Mouse (Mus musculus) intestine, postnatal 0 days (tissue): ENCODE measurements around the gene Vav1. TPM values are rescaled to one million over a fixed set of nuclear protein-coding genes. Genes with fewer than 3 reads are reported as not detected.

ENCODE experiments used
- ATAC-seq: fragments of 200-750 bp; cut with Nextera tagmentation; 2 replicates; pipeline ENCODE4 v1.8.0; 2017; ENCODE audit warnings: mild to moderate bottlenecking, moderate TSS enrichment, moderate library complexity
- H3K27ac ChIP-seq: fragments of 300-500 bp; sonication (generic); 2 replicates; pipeline ENCODE4 v1.5.1; 2014; ENCODE audit warnings: mild to moderate bottlenecking, low read depth, low read length, moderate library complexity
- H3K27me3 ChIP-seq: fragments of 300-500 bp; sonication (generic); replicated peaks from 2 replicates; pipeline ENCODE4 v1.6.1; 2014; ENCODE audit warnings: low read length, mixed read lengths; ENCODE audit not compliant: control insufficient read depth, insufficient read depth
- H3K36me3 ChIP-seq: fragments of 300-500 bp; sonication (generic); 2 replicates; pipeline ENCODE4 v1.6.1; 2014; ENCODE audit warnings: mild to moderate bottlenecking, moderate library complexity; ENCODE audit not compliant: control insufficient read depth, insufficient read depth
- H3K4me1 ChIP-seq: fragments of 300-500 bp; sonication (generic); replicated peaks from 2 replicates; pipeline ENCODE4 v1.6.1; 2014; ENCODE audit warnings: antibody characterized with exemption, low read length, mixed read lengths; ENCODE audit not compliant: control insufficient read depth, insufficient read depth
- H3K4me2 ChIP-seq: fragments of 300-500 bp; sonication (generic); replicated peaks from 2 replicates; pipeline ENCODE4 v1.6.1; 2014; ENCODE audit warnings: low read depth, mild to moderate bottlenecking, moderate library complexity
- H3K4me3 ChIP-seq: fragments of 300-500 bp; sonication (generic); 2 replicates; pipeline ENCODE4 v1.5.1; 2014; ENCODE audit warnings: low read depth, low read length
- H3K9ac ChIP-seq: fragments of 300-500 bp; sonication (generic); 2 replicates; pipeline ENCODE4 v1.6.1; 2014; ENCODE audit warnings: mild to moderate bottlenecking, low read depth, low read length
- H3K9me3 ChIP-seq: fragments of 300-500 bp; sonication (generic); 2 replicates; pipeline ENCODE4 v1.6.1; 2016; ENCODE audit warnings: mixed run types; ENCODE audit not compliant: control insufficient read depth
- CTCF ChIP-seq: sonication (generic); IDR thresholded peaks from 2 replicates; pipeline ENCODE4 v1.5.1; 2016; ENCODE audit warnings: low read depth, mild to moderate bottlenecking, control low read depth, antibody characterized with exemption, moderate library complexity
- WGBS: fragments of 180-500 bp; shearing (Covaris S2); extraction: QIAGEN DNeasy Blood & Tissue Kit; methylation state at CpG from one replicate; pipeline ENCODE4 v1.1.7; 2014; 5-methylcytosine and 5-hydroxymethylcytosine counted together
- polyA plus RNA-seq: library from polyadenylated mRNA; unstranded; fragments of >200 nt; fragmentation: Nextera tagmentation; extraction: Ambion mirVana; gene quantifications from 2 replicates; pipeline ENCODE4 v1.2.1, GENCODE M21; 2015

Gene Vav1
- polyA plus RNA-seq, 1 experiment from 2014 or later: 1.1 TPM

DNA sequence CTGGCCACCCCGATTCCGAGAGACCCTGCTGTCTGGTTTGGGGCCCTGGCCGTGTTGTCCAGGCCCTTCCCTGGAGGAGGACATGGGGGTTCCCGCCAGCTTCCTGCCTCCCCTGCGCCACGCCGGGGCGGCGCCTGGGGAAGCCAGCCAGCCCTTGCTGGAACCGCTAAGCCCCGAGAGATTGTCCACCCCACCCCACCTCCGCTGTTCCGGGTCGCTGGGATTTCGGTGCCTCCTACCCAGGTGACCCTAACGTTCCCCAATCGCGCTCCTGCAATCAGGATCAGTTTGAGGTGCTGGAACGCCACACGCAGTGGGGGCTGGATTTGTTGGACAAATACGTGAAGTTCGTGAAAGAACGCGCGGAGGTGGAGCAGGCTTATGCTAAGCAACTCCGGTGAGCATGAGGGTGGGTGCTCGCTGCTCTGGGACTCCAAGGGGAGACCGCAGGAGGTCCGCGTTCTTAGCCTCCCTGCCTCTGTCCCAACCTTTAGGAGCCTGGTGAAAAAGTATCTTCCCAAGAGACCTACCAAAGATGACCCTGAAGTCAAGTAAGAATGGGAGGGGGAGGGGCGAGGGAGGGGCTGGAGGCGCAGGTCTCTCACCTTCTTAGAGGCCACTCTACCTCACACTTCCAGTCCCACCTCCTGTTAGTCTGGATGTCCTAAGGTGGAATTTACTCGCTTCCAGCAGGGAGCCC lies 28.3 kb upstream of the Vav1 start:
- H3K27me3 ChIP-seq: no peaks in the 10 kb centered on the region
- 0 out of 2 replicates have a peak, but pooled peaks have one; percentile 10 for TF ChIP-seq CTCF
- no peak overlapping the region for H3K27ac ChIP-seq
- peak overlapping the region; percentile 88 for H3K4me3 ChIP-seq
- H3K9ac ChIP-seq: peak overlapping the region; percentile 64
- 3% methylated on average over 33 of the region's 33 CpGs for WGBS
- no peak for ATAC-seq
- no peaks in the 10 kb centered on the region for H3K9me3 ChIP-seq
- H3K4me2 ChIP-seq: peak overlapping the region; percentile 92
- peaks cover 8% of the 10 kb centered on the region; the same call in 1 of the 2 replicates for H3K4me1 ChIP-seq
- peaks cover 23% of the 10 kb centered on the region for H3K36me3 ChIP-seq

DNA sequence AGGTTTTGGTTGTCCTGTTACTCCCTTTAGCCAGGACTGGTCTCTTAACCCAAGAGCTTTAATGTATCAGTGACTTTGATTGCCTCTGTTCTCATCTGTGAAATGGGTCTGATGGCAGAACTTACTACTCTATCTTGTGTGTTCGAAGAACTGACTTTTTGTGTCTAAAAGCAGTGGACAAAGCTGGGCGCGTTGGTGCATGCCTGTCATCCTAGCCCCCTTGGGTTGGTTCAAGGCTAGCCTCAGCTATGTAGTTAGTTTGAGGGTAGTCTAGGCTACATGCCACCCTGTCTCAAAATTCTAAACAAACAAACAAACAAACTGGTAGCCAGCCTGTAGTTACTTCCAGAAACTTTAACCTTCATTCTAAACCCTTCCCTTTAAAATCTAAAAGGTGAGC lies 27.5 kb upstream of the Vav1 start:
- H3K27ac ChIP-seq: no peak overlapping the region
- no peaks in the 10 kb centered on the region for H3K9me3 ChIP-seq
- H3K9ac ChIP-seq: no peak overlapping the region
- H3K27me3 ChIP-seq: no peaks in the 10 kb centered on the region
- peaks cover 8% of the 10 kb centered on the region; the same call in 1 of the 2 replicates for H3K4me1 ChIP-seq
- H3K4me2 ChIP-seq: peak overlapping the region; percentile 92
- H3K36me3 ChIP-seq: peaks cover 26% of the 10 kb centered on the region
- TF ChIP-seq CTCF: no peak
- no peak for ATAC-seq
- H3K4me3 ChIP-seq: no peak overlapping the region
- 95% methylated on average over 3 of the region's 3 CpGs for WGBS

DNA sequence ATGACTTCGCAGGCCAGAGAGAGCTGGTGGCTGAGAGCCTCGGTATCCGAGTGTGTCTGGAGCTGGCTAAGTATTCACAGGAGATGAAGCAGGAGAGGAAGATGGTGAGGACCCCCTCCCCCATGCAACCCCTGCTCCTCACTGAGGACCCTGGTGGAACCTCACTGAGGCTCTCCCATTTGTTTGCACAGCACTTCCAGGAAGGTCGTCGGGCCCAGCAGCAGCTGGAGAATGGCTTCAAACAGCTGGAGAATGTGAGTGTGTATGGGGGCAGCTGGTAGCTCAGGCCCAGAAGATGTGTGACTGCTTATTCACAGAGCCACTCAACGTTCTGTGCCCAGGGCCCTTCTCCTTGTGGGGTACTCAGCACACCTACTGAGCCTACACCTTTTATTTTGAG lies 25.6 kb upstream of the Vav1 start:
- Histone ChIP-seq H3K9me3 (no peaks in the 10 kb centered on the region), H3K9ac (no peak overlapping the region), H3K4me2 (no peak overlapping the region), H3K36me3 (peaks cover 41% of the 10 kb centered on the region), H3K27me3 (no peaks in the 10 kb centered on the region), H3K27ac (no peak overlapping the region), H3K4me3 (no peak overlapping the region), H3K4me1 (peaks cover 8% of the 10 kb centered on the region; the same call in 1 of the 2 replicates)
- no peak for TF ChIP-seq CTCF
- ATAC-seq: no peak
- 47% methylated on average over 6 of the region's 6 CpGs for WGBS

DNA sequence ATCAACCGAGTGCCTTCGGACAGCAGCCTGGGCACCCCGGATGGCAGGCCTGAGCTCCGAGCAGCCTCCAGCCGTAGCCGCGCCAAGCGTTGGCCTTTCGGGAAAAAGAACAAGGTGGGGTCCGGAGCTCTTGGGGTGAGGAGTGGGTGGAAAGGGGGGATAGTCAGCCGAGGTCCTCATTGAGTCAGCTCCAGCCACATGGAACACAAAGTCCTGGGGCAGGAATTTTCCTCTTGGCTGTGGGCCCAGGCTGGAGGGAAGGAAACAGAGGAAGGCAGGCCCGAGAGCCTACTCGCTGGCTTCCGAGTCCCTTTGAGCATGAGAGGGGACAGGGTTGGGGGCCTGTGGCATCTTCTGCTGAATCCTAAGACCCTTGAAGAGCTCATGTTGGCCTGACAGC lies 23.5 kb upstream of the Vav1 start:
- no peak overlapping the region for H3K9ac ChIP-seq
- no peaks in the 10 kb centered on the region for H3K27me3 ChIP-seq
- no peaks in the 10 kb centered on the region for H3K9me3 ChIP-seq
- H3K4me2 ChIP-seq: no peak overlapping the region
- H3K4me1 ChIP-seq: peaks cover 8% of the 10 kb centered on the region; the same call in 1 of the 2 replicates
- TF ChIP-seq CTCF: no peak
- no peak overlapping the region for H3K27ac ChIP-seq
- no peak overlapping the region for H3K4me3 ChIP-seq
- H3K36me3 ChIP-seq: peaks cover 53% of the 10 kb centered on the region
- ATAC-seq: no peak
- WGBS: 88% methylated on average over 14 of the region's 14 CpGs

DNA sequence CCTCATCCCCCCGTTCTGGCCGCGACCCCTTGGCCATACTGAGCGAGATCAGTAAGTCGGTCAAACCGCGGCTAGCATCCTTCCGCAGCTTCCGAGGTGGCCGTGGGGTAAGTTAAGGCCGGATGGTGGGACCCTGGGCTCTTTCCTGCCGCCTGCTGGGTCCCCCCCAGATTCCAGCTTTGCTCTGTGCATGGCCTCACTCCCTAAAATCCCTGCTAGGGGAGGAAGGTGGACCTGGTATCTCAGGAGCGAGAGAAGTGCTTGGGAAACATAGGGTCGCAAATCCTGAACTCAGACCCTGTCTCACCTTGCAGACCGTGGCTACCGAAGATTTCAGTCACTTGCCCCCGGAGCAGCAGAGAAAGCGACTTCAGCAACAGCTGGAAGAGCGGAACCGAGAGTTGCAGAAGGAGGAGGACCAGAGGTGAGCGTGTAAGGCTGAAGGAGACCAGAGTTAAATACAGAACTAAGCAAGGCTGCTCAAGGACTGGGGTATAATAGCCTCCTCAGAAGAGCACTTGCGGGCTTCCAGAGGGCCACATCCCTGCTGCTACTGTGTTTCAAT lies 21.9 kb upstream of the Vav1 start:
- no peak for ATAC-seq
- H3K9me3 ChIP-seq: no peaks in the 10 kb centered on the region
- no peaks in the 10 kb centered on the region for H3K4me1 ChIP-seq
- no peak overlapping the region for H3K27ac ChIP-seq
- H3K9ac ChIP-seq: no peak overlapping the region
- WGBS: 93% methylated on average over 22 of the region's 22 CpGs
- H3K4me2 ChIP-seq: no peak overlapping the region
- TF ChIP-seq CTCF: no peak
- H3K4me3 ChIP-seq: no peak overlapping the region
- H3K36me3 ChIP-seq: peaks cover 67% of the 10 kb centered on the region
- no peaks in the 10 kb centered on the region for H3K27me3 ChIP-seq

DNA sequence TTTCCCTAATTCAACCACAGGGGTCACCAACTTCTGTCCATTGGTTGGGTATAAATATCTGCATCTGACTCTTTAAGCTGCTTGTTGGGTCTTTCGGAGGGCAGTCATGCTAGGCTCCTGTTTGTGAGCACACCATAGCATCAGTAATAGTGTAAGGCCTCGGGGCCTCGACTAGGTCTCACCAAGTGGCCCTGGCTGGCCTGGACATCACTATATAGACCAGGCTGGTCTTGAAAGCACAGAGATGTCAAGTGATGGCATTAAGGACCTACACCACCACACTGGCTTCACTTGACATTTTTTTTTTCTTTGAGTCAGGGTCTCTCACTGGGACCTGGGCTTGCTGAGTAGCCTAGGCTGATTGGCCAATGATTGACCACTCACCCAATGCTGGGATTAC lies 20.7 kb upstream of the Vav1 start:
- H3K9ac ChIP-seq: no peak overlapping the region
- WGBS: 95% methylated on average over 3 of the region's 3 CpGs
- peaks cover 76% of the 10 kb centered on the region for H3K36me3 ChIP-seq
- H3K9me3 ChIP-seq: no peaks in the 10 kb centered on the region
- no peaks in the 10 kb centered on the region for H3K27me3 ChIP-seq
- H3K27ac ChIP-seq: no peak overlapping the region
- ATAC-seq: no peak
- TF ChIP-seq CTCF: no peak
- H3K4me3 ChIP-seq: no peak overlapping the region
- no peak overlapping the region for H3K4me2 ChIP-seq
- no peaks in the 10 kb centered on the region for H3K4me1 ChIP-seq
